Mouse (Mus musculus) kidney, postnatal 10 days (tissue): Measurements from ENCODE around the gene Tmem189.

Experiments used
- DNase-seq: peaks from one replicate; pipeline ENCODE4 v3.0.0; 2021; ENCODE audit warnings: mixed read lengths

Gene Tmem189

DNA sequence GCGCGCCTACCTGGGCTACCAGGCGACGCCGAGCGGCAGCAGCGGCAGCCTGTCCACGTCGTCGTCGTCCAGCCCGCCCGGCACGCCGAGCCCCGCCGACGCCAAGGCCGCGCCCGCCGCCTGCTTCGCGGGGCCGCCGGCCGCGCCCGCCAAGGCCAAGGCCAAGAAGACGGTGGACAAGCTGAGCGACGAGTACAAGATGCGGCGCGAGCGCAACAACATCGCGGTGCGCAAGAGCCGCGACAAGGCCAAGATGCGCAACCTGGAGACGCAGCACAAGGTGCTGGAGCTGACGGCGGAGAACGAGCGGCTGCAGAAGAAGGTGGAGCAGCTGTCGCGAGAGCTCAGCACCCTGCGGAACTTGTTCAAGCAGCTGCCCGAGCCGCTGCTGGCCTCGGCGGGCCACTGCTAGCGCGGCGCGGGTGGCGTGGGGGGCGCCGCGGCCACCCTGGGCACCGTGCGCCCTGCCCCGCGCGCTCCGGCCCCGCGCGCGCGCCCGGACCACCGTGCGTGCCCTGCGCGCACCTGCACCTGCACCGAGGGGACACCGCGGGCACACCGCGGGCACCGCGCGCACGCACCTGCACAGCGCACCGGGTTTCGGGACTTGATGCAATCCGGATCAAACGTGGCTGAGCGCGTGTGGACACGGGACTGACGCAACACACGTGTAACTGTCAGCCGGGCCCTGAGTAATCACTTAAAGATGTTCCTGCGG, at the start of gene Tmem189:
Gene Tmem189 (minus strand): TSS at position 322 of the 718 bp plus-strand sequence.
- DNase-seq = peak; percentile 73

DNA sequence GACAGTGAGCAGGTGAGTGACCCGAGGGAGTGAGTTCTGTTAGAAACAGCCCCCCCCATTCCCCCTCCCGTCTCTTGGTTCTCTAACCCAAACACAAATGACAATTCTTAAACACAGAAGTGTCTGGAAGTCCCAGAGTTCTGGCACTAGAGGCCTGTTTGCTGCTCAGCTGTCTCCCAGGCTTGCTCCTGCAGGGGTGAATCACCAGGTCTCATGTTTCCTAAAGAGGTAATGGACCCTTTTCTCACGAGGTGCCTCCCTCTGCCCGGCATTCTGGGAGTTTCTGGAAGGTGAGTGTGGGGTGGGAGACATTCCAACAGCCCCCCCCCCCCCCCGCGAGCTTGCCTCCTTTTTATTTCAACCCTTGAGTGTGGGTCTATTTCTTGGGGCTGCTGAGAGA, 49.4 kb upstream of the Tmem189 start:
- no peak for DNase-seq

DNA sequence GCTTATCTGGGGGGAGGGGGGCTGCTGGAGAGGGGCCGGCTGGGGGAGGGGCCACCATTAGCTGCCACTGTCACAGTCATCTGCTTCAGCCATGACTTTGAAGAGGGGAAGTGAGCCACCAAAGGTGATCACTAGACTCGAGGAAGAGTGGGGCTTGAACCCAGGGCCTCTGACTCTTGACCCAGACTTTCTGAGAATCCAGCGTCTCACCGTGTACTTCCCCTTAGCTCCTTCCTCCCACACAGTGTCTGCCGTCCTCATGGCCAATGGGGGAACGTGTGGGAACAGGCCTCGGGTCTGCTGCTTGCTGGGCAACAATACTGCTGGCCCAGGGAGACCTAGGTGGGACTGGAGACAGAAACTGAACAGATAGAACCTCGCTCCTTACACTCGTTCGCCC, 45.2 kb upstream of the Tmem189 start:
- no peak for DNase-seq

DNA sequence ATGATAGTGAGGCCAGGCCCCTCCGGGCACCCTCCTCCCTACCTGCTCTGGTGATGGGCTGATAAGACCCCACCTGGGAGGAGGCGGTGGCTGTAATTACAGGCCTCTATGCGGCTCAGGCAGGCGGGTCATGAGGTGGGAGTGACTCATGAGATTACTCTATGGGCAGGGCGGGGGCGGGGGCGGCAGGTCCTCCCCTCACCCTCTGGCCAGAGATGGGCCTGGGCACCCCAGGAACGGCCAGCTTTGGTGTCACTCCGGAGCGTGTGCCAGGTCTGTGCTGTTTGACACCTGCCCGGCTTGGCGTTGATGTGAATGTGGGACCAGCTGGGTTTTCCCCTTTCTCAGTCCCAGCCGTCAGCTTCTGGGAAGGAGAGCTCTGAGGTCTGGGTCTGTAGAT, 41.5 kb upstream of the Tmem189 start:
- DNase-seq = no peak

DNA sequence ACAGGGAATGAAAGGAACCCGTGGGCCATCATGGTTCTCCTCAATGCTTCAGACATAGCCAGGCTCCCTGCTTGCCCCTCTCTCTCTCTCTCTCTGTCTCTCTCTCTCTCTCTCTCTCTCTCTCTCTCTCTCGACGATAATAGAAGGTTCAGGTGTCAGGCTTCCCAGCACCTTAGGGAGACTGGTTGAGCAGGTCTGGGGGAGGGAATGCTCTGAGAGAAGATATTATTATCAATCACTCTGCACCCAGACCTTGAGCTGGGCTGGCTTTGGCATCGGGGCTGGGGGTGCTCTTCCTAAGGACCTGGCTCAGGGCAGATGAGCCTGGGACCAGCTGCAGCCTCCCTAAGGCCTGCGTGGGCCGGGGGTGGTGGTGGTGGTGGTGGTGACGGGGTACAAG, 40.4 kb upstream of the Tmem189 start:
- DNase-seq = no peak

DNA sequence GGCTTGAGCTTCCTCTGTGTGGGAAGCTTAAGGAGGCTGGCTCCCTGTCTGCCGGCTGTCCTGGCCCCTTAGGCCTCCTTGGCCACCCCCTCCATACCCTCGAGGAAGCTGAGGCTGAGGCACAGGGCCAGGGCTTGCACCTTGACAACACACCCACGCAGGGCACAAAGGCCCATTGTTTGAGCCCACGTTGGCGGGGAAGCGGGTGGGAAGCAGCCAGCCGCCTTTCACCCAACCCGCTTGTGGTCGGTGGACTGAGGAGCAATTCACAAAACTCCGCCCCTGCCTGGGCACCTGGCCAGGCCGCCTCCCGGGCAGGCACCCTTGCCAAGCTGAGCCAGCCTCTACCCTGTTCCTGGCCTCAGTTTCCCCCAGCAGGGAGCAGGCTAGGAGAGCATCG, 37.5 kb upstream of the Tmem189 start:
- DNase-seq = peak; percentile 77

DNA sequence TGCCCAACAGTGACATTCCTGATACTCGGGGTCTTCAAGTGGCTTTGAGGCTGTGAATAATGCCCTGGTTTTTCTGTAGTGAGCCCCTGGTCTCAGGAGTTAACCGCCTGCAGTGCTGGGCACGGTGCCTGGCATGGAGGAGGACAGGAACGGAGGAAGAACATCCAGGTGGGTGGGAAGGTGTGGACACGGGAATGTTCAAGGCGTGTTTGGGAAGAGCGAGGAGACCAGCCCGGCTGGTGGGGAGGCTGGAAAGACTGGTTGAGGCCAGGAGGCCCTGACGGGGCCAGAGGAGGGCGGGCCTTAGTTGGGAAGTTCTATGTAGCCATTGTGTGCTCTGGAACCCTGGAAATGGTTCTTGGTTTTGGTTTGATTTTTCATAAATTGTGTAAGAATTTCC, 36.3 kb upstream of the Tmem189 start:
- DNase-seq = no peak

DNA sequence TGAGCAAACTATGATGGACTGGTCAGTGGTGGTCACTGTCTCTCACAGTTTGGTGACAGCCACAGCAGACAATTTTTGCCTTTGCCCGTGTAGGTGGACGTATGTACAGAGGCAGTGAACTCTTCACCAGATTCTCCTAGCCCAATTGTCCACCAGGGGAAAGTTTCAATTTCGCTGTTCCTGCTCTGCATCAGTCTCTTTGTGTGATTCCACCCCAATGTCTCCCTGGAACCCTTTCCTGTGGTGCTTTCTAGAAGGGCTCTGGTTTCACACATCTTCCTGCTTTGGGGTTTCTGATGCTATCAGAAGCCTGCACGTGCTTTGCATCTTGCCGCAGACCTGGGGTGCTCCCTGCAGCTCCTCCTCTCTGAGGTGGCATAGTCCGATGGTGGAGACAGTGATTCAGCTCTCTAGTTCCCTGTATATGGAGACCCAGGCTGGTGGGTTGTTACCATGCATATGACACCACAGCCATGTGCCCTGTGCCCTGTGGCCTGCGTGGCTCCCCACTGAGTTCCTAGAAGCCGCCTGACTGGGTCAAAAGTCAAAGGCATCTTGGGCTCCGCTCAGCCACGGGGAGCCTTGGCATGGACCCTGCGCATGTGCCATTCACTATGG, 34.1 kb upstream of the Tmem189 start:
- no peak for DNase-seq

DNA sequence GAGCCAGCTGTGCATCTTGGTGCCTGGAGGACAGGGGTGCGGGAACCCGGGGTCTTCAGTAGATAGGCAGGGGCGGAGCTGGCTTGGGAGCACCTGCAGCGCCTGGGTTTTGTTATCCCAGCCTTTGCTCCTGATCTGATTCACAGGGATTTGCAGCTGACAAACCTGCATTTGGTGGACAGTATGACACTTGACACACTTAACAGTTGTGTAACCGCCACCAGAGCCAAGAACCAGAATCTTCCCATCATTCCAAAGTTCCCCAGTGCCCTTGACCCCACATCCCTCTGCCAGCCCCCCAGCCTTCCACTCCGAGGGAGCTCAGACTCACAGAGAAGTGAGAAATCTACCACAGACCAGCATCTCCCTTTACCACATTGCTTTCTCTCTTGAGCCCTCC, 32.9 kb upstream of the Tmem189 start:
- DNase-seq = no peak

DNA sequence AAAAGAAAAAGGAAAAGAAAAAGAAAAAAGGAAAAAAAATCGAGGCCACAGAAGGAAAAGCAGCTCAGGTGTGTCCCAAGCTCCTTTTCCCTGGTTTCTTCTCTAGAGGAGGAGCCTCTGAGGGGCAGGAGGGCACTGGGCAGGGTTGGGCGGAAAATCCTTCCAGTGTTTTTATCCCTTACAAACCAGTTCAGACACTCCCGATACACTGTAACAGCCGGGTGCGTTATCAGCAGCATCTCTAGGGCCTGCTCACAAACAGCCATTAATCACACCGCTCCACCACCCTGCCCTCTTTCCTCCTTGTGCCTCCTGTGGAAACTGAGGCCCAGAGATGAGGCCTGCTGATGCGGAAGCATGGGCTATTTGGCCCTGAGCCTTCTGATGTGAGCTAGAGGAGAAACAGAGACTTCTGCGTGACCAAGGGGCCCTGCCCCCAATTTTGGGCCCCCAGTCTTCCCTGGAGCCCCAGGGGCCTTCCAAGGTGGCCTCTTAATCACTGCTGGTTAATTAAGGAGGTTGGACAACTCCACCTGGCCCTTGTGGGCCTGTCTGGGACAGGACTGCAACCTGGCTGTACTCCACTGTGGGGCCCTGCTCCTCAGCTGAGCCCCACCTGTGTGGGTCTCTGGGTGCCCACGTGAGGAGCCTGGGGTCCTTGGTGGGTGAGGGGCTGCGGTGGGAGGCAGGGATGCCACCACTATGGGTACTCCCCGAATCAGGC, 31.7 kb upstream of the Tmem189 start:
- DNase-seq = no peak

DNA sequence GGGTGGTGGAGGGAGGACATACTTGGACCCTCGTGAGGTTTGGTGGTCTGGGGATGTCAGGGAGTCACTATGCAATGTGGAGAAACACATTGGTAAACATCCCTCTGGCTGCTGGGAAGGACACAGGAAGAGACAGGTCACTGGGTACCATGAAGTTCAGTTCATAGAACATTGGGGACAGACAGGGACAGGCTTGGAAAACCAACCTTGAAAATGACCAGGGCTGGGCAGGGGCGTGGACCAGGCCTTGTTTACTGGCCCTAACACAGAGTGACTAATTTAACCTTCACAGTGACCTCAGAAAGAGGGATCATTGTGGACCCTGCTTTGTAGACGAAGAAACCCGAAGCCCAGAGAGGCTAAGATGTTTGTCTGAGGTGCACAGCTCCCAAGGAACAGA, 29.9 kb upstream of the Tmem189 start:
- no peak for DNase-seq

DNA sequence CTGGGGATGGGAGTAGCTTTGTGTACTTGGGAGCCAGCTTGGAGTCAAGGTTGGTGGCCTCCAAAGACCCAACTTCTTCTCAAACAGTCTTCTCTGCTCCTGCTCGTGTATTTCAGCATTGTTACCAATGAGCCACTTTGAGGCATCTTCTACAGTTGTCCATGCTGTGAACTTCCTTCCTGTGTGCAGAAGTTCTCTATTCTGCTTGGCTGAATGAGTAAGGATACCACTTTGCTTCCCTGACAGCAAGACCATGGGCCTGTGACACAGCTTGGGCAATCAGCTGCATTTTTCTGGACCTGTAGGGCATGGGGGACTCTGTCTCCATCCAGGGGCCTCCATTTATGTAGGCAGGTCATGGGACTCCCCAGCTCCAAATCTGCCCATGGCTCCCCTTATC, 27.6 kb upstream of the Tmem189 start:
- no peak for DNase-seq

DNA sequence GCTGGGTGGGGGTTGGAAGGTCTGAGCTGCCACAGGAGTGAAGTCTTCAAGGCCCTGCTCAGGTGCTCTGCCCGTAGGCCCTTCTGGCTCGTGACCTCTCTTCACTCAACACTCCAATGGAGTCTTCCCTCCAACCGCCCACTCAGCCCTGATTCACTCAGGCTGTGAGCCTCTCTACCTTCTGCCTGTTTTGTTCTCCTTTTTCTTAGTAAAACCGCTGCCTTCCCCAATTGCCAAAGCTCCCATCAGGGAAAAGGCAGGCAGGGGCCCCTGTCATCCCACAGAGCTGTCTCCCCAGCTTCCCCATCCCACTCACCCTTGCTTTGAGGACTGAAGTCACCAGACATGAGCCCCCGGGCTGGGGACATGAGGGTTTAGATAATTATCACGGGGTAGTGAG, 25.4 kb upstream of the Tmem189 start:
- no peak for DNase-seq

DNA sequence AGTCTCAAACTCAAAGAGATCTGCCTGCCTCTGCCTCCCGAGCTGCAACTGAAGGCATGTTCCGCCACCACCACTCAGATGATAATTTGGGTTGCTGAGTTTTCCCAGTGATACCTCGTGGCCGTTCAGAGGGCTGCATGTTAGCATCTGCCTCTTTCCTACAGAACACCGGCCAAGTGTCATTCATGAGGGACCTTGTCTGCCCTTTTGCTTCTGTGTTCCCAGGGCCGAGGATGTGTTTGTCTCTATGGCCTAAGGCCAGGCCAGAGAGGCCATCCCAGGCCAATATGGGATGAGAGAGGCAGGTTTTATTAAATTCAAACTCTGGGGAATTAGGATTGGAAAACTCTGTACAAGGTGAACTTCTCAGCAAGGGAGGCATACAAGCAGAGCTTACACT, 24.7 kb upstream of the Tmem189 start:
- DNase-seq = no peak

DNA sequence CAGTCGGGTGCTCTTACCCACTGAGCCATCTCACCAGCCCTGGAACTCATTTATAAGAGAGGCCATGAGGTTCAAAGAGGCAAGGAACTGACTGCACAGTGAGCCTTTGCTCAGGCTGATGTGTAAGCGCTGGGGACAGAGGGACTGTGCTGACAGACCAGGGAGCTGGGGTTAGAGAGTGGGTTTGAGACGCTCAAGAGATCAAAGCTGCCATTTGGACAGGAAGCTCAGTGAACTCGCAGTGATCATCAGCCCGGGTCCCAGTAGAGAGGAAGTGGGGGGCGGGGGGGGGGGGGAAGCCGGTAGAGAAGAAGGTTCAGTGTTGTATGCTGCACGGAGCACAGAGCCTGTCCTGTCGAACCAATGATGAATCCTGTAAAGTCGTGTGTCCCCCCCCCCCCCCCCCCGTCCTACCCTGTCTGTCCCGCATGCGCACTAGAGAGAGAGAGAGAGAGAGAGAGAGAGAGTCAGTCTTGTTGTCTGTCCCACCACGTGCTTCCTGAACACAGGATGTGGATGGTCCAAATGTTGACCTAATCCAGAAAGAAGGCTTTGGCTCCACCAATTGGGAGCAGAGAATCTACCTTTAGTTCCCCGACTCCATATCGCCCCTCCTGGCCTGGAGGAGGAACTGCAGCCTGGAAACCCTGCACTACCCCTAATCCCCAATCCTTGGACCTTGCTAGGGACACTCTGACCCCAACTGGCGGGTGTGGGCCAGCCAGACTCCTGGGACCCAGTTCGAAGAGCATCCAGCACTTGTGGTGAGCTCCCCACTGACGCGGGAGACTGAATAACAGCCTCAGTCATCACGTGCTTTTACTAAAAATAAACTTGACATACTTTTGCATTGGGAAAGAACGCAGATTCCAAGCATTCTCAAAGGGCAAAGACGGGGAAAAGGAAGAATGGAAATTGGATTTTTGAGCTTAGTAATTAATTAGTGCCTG, 23.5 kb upstream of the Tmem189 start:
- DNase-seq = peak; percentile 75

DNA sequence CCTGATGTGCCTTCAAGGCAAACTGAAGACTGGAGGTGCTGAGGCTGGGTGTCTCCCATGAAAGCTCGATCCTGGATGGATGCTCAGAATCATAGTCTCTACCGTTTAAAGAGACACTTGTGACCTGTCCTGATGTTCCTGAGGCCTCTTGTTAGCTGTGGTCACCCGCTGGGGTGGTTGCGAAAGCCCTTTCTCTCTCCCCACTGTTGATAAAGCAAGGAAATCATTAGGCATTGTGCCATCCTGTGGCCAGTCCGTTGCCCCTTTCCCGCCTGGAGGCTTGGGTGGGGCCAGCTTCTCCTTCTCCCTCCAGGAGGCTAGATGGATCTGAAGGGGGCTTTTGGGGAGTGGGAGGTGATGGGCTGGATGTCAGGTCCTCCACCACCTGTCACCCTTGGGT, 21.0 kb upstream of the Tmem189 start:
- DNase-seq = no peak

DNA sequence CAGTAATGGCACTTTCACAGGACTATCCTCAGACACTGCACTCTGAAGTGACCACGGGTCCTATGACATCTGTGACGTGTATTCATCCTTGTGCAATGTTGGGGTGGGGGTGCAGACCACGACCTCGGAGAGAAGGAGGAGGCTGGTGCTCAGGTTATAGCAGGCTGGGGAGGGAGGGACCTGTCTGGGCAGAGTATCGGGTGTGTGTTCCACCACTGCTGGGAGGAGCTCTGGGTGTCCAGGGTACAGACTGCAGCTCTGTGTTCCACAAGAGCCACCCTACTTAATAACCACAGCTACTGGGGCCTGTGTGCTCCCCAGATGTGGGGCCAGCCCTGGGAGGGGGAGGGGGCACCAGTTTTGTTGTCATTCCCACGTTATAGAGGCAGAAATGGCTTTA, 20.3 kb upstream of the Tmem189 start:
- DNase-seq = no peak

DNA sequence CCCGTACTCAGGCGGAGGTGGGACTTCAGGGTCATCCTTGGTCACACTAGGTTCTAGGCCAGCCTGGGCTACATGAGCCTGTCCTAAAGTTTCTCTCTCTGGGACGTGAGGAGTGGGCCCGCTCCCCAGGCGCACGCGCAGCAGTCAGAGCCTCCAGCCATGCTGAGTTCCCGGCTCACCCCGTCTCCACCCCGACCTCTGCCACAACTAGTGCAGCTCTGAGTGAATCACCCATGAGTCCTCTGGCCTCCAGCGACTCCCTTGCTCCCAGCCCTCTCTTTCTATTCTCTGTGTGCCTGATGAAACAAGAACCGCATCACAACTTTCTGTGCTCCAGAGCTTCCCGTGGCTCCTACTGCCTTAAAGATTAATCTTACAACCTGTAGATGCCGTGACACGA, 18.8 kb upstream of the Tmem189 start:
- DNase-seq = no peak

DNA sequence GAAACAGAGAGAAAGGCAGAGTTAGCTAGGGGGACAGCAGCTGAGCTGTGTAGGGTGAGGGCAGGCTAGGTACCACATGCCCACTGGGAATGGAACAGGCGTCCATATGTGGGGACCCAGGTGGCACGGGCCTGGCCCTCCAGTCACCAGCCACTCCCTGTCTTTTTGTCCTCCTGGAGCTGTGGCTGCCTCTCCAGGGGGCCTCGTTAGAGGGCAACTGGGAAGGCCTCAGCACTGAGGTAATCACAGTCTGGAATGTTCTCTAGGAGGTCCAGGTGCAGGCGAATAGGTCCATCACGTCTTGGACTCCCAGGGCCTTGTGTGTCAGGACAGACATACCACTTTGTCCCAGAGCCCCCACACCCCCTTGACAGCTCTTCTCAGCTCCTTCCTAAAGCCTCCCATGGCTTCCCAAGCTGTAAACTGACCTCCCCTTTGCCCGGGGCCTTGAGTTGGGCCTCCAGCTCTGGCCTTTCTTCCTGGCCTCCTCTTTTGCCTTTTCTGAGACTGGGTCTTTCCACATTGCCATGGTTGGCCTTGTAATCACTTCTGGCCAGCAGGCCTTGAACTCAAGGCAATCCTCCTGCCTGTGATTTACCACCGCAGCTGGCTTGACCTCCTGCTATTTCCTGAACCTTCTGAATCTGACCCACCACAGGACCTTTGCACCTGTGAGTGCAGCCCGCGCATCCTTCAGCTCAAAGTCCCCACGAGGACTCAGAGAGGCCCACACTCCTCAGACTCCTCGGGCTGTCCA, 16.7 kb upstream of the Tmem189 start:
- no peak for DNase-seq

DNA sequence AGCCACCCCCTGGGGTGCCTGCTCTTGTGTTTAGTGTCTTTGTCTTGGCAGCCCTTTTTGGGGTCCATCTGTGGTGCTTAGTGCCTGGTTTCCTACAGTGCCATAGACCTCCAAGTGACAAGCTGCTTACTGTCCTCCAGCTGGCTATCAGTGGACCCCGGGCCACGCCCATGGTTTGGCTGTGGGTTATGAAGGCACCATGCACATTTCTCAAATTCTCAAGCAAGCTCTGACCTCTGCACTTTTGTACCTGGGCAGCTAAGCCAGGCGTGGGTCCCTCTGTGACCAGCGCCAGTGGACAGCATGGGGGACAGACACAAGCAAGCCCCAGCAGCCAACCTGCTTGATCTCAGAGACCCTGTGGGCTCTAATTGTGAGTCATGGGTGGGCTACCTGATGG, 14.8 kb upstream of the Tmem189 start:
- no peak for DNase-seq

DNA sequence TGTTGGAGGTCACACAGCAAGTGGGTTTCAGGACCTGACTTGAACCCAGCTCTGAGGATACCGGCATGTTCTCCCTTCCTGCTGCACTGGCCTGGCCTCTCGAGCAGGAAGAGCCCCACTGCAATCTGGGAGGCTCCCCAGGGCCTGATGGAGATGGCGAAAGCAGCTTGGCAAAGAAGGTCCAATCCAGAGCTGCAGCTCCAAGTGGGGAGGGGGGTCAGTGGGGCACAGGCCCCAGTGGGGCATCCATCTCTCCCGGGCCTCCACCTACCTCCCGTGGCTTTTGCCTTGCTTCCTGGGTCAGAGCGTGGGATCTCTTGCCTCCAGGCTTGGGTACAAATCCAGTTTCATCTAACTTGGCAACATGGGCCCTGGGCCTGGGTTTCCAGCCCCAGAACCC, 12.5 kb upstream of the Tmem189 start:
- DNase-seq = no peak

DNA sequence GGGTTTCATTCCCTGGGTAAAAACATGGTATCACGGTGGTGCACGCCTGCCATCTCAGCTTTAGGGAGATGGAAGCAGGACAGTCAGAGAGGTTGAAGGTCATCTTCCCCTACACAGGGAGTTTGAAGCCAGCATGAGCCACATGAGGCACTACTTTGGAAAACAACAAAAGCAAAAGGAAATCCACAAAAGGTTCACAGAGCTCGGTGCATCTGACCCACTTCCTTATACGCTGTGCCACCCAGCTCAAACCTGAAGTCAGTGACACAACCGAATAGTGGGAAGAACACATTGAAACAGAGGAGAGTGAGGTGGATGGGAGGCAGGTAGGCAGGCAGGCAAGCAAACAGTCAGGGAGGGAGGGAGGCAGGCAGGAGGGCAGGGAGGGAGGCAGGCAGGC, 11.8 kb upstream of the Tmem189 start:
- DNase-seq = no peak
